8 mouse cellular contexts compared by ENCODE assay signal in genomic region chr8:105290554-105291314, GRCm38 (mm10). TPM values are rescaled to one million over a fixed set of nuclear protein-coding genes. Genes with fewer than 3 reads are reported as not detected.
DNase-seq lines count a peak whose midpoint lies in the region; ATAC-seq and TF ChIP-seq lines count a peak whose summit lies in the region.

No protein-coding gene starts in this region.

- no peak overlapping the region for H3K27ac ChIP-seq in embryonic facial prominence, embryonic 15.5 days (replicated peaks)
- H3K27ac ChIP-seq in heart, embryonic 15.5 days, result no peak overlapping the region
- H3K27ac ChIP-seq in liver, postnatal 0 days (ENCODE audit: low read depth), result no peak overlapping the region
- no peak overlapping the region for H3K27ac ChIP-seq in neural tube, embryonic 13.5 days (replicated peaks)

- TF ChIP-seq CTCF in liver, postnatal 0 days (IDR thresholded peaks at IDR 0.05; ENCODE audit: low read depth), result peak; percentile 98

- peak overlapping the region; percentile 65 for H3K4me3 ChIP-seq in embryonic facial prominence, embryonic 15.5 days (replicated peaks)
- no peak overlapping the region; the same call in 1 of the 2 replicates for H3K4me3 ChIP-seq in heart, embryonic 15.5 days
- no peak overlapping the region for H3K4me3 ChIP-seq in liver, postnatal 0 days (ENCODE audit: low read depth, low read length)
- H3K4me3 ChIP-seq in neural tube, embryonic 13.5 days, result peak overlapping the region; percentile 51

- no peak overlapping the region for H3K9ac ChIP-seq in embryonic facial prominence, embryonic 15.5 days
- H3K9ac ChIP-seq in heart, embryonic 15.5 days, result no peak overlapping the region
- no peak overlapping the region for H3K9ac ChIP-seq in liver, postnatal 0 days (replicated peaks)
- H3K9ac ChIP-seq in neural tube, embryonic 13.5 days, result peak overlapping the region; percentile 75

- TF ChIP-seq EP300 in liver, postnatal 0 days (IDR thresholded peaks at IDR 0.05; ENCODE audit: low read depth), result no peak

- H3K4me1 ChIP-seq in embryonic facial prominence, embryonic 15.5 days, result peaks cover 25% of the 10 kb centered on the region
- H3K4me1 ChIP-seq in heart, embryonic 15.5 days (replicated peaks), result peaks cover 23% of the 10 kb centered on the region
- H3K4me1 ChIP-seq in liver, postnatal 0 days (ENCODE audit: insufficient read depth), result peaks cover 22% of the 10 kb centered on the region
- peaks cover 50% of the 10 kb centered on the region for H3K4me1 ChIP-seq in neural tube, embryonic 13.5 days (replicated peaks)

- WGBS in embryonic facial prominence, embryonic 15.5 days, result 6% methylated on average over 31 of the region's 31 CpGs
- 9% methylated on average over 31 of the region's 31 CpGs for WGBS in heart, embryonic 15.5 days
- 18% methylated on average over 31 of the region's 31 CpGs for WGBS in liver, postnatal 0 days (ENCODE audit: insufficient replicate concordance)
- 9% methylated on average over 31 of the region's 31 CpGs for WGBS in neural tube, embryonic 13.5 days

- peaks cover 12% of the 10 kb centered on the region for H3K27me3 ChIP-seq in embryonic facial prominence, embryonic 15.5 days
- H3K27me3 ChIP-seq in heart, embryonic 15.5 days, result peaks cover 10% of the 10 kb centered on the region
- H3K27me3 ChIP-seq in liver, postnatal 0 days (ENCODE audit: insufficient read depth, low read length), result peaks cover 14% of the 10 kb centered on the region
- H3K27me3 ChIP-seq in neural tube, embryonic 13.5 days, result peaks cover 7% of the 10 kb centered on the region

- ATAC-seq in embryonic facial prominence, embryonic 15.5 days (ENCODE audit: insufficient number of reproducible peaks, low FRiP score, low TSS enrichment, low read depth), result no peak
- ATAC-seq in heart, embryonic 15.5 days (replicated peaks; ENCODE audit: insufficient number of reproducible peaks, insufficient read depth, low FRiP score, low read depth), result no peak
- peak; percentile 40; the same call in 1 of the 2 replicates for ATAC-seq in liver, postnatal 0 days
- no peak for ATAC-seq in neural tube, embryonic 13.5 days (ENCODE audit: low read depth)

- peak; percentile 86 for DNase-seq in CD4-positive helper T cell, adult 2 months (ENCODE audit: low read depth, low spot score)
- DNase-seq in adrenal gland, postnatal 36 days, result peak; percentile 90 to 92
- peak; percentile 98 for DNase-seq in kidney, postnatal 10 days
- DNase-seq in liver, postnatal 0 days, result peak; percentile 94
- DNase-seq in testis, postnatal 10 days (ENCODE audit: low spot score), result peak; percentile 99

- no peaks in the 10 kb centered on the region for H3K9me3 ChIP-seq in embryonic facial prominence, embryonic 15.5 days (replicated peaks)
- no peaks in the 10 kb centered on the region for H3K9me3 ChIP-seq in heart, embryonic 15.5 days (replicated peaks)
- H3K9me3 ChIP-seq in liver, postnatal 0 days (ENCODE audit: low read length), result no peaks in the 10 kb centered on the region
- H3K9me3 ChIP-seq in neural tube, embryonic 13.5 days, result no peaks in the 10 kb centered on the region

- H3K4me2 ChIP-seq in embryonic facial prominence, embryonic 15.5 days (replicated peaks), result peak overlapping the region; percentile 90
- H3K4me2 ChIP-seq in heart, embryonic 15.5 days, result peak overlapping the region; percentile 91
- H3K4me2 ChIP-seq in liver, postnatal 0 days (ENCODE audit: low read depth, low read length), result peak overlapping the region; percentile 78
- H3K4me2 ChIP-seq in neural tube, embryonic 13.5 days, result peak overlapping the region; percentile 76

- H3K36me3 ChIP-seq in embryonic facial prominence, embryonic 15.5 days, result no peaks in the 10 kb centered on the region
- H3K36me3 ChIP-seq in heart, embryonic 15.5 days, result no peaks in the 10 kb centered on the region
- H3K36me3 ChIP-seq in liver, postnatal 0 days (replicated peaks; ENCODE audit: insufficient read depth, low read length), result no peaks in the 10 kb centered on the region
- peaks cover under 1% of the 10 kb centered on the region; the same call in 1 of the 2 replicates for H3K36me3 ChIP-seq in neural tube, embryonic 13.5 days

RNA-seq across cellular contexts. Expression of gene 4931428F04Rik, which starts 1.1 kb away (rescaled TPM):
- 1 to 10 TPM; 2.4 to 2.8 TPM for total RNA-seq in adrenal gland, postnatal 36 days (2021)
- polyA plus RNA-seq in embryonic facial prominence, embryonic 15.5 days (2015; fragmentation: Nextera tagmentation; extraction: Ambion mirVana), result 12.1 and 14.5 TPM in 2 replicates
- 4.9 and 6.7 TPM in 2 replicates for polyA plus RNA-seq in heart, embryonic 15.5 days (2015; fragmentation: Nextera tagmentation; extraction: Ambion mirVana)
- polyA plus RNA-seq in liver, postnatal 0 days (2015; fragmentation: Nextera tagmentation; extraction: Ambion mirVana), result 0.38 and 0.65 TPM in 2 replicates
- 120 and 124 TPM in 2 replicates for polyA plus RNA-seq in neural tube, embryonic 13.5 days (2015; fragmentation: Nextera tagmentation; extraction: Ambion mirVana)

RNA-seq across cellular contexts. Expression of gene Exoc3l, which starts 5.2 kb away (rescaled TPM):
- 10 to 100 TPM; 19.8 to 22.0 TPM for total RNA-seq in adrenal gland, postnatal 36 days (2021)
- 10.2 and 11.0 TPM in 2 replicates for polyA plus RNA-seq in embryonic facial prominence, embryonic 15.5 days (2015; fragmentation: Nextera tagmentation; extraction: Ambion mirVana)
- 12.3 and 14.2 TPM in 2 replicates for polyA plus RNA-seq in heart, embryonic 15.5 days (2015; fragmentation: Nextera tagmentation; extraction: Ambion mirVana)
- polyA plus RNA-seq in liver, postnatal 0 days (2015; fragmentation: Nextera tagmentation; extraction: Ambion mirVana), result 6.6 and 7.1 TPM in 2 replicates
- 12.8 and 14.3 TPM in 2 replicates for polyA plus RNA-seq in neural tube, embryonic 13.5 days (2015; fragmentation: Nextera tagmentation; extraction: Ambion mirVana)

RNA-seq across cellular contexts. Expression of gene E2f4, which starts 6.7 kb away (rescaled TPM):
- total RNA-seq in adrenal gland, postnatal 36 days (2021), result 10 to 100 TPM; 36.6 to 49.5 TPM
- polyA plus RNA-seq in embryonic facial prominence, embryonic 15.5 days (2015; fragmentation: Nextera tagmentation; extraction: Ambion mirVana), result 67.9 and 79.6 TPM in 2 replicates
- polyA plus RNA-seq in heart, embryonic 15.5 days (2015; fragmentation: Nextera tagmentation; extraction: Ambion mirVana), result 38.3 and 61.5 TPM in 2 replicates
- polyA plus RNA-seq in liver, postnatal 0 days (2015; fragmentation: Nextera tagmentation; extraction: Ambion mirVana), result 62.9 and 65.7 TPM in 2 replicates
- 49.3 and 51.8 TPM in 2 replicates for polyA plus RNA-seq in neural tube, embryonic 13.5 days (2015; fragmentation: Nextera tagmentation; extraction: Ambion mirVana)

RNA-seq across cellular contexts. Expression of gene Elmo3, which starts 14.7 kb away (rescaled TPM):
- 1 to 10 TPM; 3.7 to 7.8 TPM for total RNA-seq in adrenal gland, postnatal 36 days (2021)
- polyA plus RNA-seq in embryonic facial prominence, embryonic 15.5 days (2015; fragmentation: Nextera tagmentation; extraction: Ambion mirVana), result 9.9 and 11.4 TPM in 2 replicates
- 2.3 and 4.6 TPM in 2 replicates for polyA plus RNA-seq in heart, embryonic 15.5 days (2015; fragmentation: Nextera tagmentation; extraction: Ambion mirVana)
- polyA plus RNA-seq in liver, postnatal 0 days (2015; fragmentation: Nextera tagmentation; extraction: Ambion mirVana), result 7.8 TPM in 2 replicates
- 0.92 and 1.4 TPM in 2 replicates for polyA plus RNA-seq in neural tube, embryonic 13.5 days (2015; fragmentation: Nextera tagmentation; extraction: Ambion mirVana)

RNA-seq across cellular contexts. Expression of gene Nol3, which starts 14.8 kb away (rescaled TPM):
- 1 to 10 TPM; 5.5 TPM for total RNA-seq in adrenal gland, postnatal 36 days (2021)
- polyA plus RNA-seq in embryonic facial prominence, embryonic 15.5 days (2015; fragmentation: Nextera tagmentation; extraction: Ambion mirVana), result 3.6 and 4.4 TPM in 2 replicates
- polyA plus RNA-seq in heart, embryonic 15.5 days (2015; fragmentation: Nextera tagmentation; extraction: Ambion mirVana), result 3.8 and 4.7 TPM in 2 replicates
- 0.05 and 0.24 TPM in 2 replicates for polyA plus RNA-seq in liver, postnatal 0 days (2015; fragmentation: Nextera tagmentation; extraction: Ambion mirVana)
- polyA plus RNA-seq in neural tube, embryonic 13.5 days (2015; fragmentation: Nextera tagmentation; extraction: Ambion mirVana), result 5.3 and 6.9 TPM in 2 replicates

Comparison
In these comparisons a context has a peak if more than half of its experiments do, and no peak if none do; other contexts are left out.
1. H3K4me3 ChIP-seq: peak in embryonic facial prominence, embryonic 15.5 days (single experiment) and neural tube, embryonic 13.5 days (single experiment); none in heart, embryonic 15.5 days (single experiment) and liver, postnatal 0 days (single experiment).
2. Peak in every context shown above with its lines, with median percentiles within 50 percentile points of each other: DNase-seq and H3K4me2 ChIP-seq.